Mouse (Mus musculus): Measurements from ENCODE around the gene Ran. TPM values are rescaled to one million over a fixed set of nuclear protein-coding genes. Genes with fewer than 3 reads are reported as not detected.

The Ran gene
- polyA plus RNA-seq, 1 experiment from 2014 or later = 799 TPM

DNA sequence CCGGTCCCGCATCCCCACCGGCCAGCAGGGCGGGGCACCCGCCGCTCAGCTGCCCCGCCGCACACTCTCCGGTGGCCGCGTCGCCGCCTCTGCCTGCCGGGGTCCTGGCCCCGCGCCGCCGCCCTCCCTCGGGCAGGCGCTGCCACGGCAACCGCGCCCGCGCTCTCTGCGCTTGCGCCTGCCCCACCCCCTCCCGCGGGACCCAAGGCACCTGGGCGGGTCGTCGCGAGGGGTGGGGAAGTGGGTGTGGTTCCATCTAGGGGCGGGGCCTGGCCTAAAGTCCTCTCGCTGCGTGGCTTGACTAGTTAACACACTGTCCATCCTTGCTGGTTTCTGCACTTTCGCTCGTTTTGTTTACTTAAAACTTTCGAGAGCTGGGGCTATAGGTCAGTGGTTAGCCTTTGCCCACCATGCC lies 11.4 kb upstream of the Ran start, which contains the start of gene Stx2:
Gene Stx2, minus strand, starts transcription at position 163 of the 415 bp plus-strand sequence.
- WGBS = under 1% methylated on average over 38 of the region's 39 CpGs
- ATAC-seq (ENCODE audit: low FRiP score) = peak; percentile 93

DNA sequence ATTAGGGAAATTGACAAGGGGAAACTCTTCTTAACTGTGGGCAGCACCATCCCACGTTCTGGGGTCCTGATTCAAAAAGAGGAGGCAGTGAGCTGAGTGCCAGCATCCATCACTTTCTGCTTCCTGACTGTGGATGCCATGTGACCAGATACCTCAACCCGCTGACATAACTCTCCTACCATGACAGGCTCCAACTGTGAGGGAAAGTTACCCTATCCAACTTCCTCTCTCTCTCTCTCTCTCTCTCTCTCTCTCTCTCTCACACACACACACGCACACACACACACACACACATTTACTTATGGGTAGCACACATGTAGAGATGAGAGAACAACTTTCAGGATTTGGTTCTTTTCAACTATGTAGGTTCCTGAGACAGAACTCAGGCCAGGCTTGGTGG lies 10.3 kb upstream of the Ran start:
- WGBS = 89% methylated on average over 3 of the region's 3 CpGs
- ATAC-seq (ENCODE audit: low FRiP score) (no peak), DNase-seq (ENCODE audit: low spot score) (no peak)
- Histone ChIP-seq H3K9ac (ENCODE audit: low read depth, low read length) (no peak overlapping the region), H3K27me3 (ENCODE audit: control insufficient read depth, insufficient read depth, low read length) (no peaks in the 10 kb centered on the region), H3K27ac (ENCODE audit: low read depth, low read length) (no peak overlapping the region), H3K4me3 (ENCODE audit: low read depth, low read length) (no peak overlapping the region), H3K4me1 (replicated peaks; ENCODE audit: control insufficient read depth, insufficient read depth, low read length) (no peaks in the 10 kb centered on the region), H3K4me2 (replicated peaks; ENCODE audit: low read depth, low read length) (no peak overlapping the region), H3K9me3 (ENCODE audit: control insufficient read depth, low read length) (no peaks in the 10 kb centered on the region), H3K36me3 (ENCODE audit: control insufficient read depth, insufficient read depth, low read length) (no peaks in the 10 kb centered on the region)

More for the DNA sequence above, 11.4 kb upstream of the Ran start, which contains the start of gene Stx2:
- H3K4me2 ChIP-seq (replicated peaks; ENCODE audit: low read depth, low read length) = peak within 1 kb of the TSS; percentile 69
- H3K4me1 ChIP-seq (replicated peaks; ENCODE audit: control insufficient read depth, insufficient read depth, low read length) = no peaks in the 10 kb centered on the region
- DNase-seq (ENCODE audit: low spot score) = peak; percentile 92
- H3K36me3 ChIP-seq (ENCODE audit: control insufficient read depth, insufficient read depth, low read length) = no peaks in the 10 kb centered on the region
- peak within 1 kb of the TSS; percentile 49 for H3K4me3 ChIP-seq (ENCODE audit: low read depth, low read length)
- H3K9ac ChIP-seq (ENCODE audit: low read depth, low read length) = peak within 1 kb of the TSS; percentile 67
- H3K27ac ChIP-seq (ENCODE audit: low read depth, low read length) = no peak within 1 kb of the TSS
- no peaks in the 10 kb centered on the region for H3K27me3 ChIP-seq (ENCODE audit: control insufficient read depth, insufficient read depth, low read length)
- no peaks in the 10 kb centered on the region for H3K9me3 ChIP-seq (ENCODE audit: control insufficient read depth, low read length)

DNA sequence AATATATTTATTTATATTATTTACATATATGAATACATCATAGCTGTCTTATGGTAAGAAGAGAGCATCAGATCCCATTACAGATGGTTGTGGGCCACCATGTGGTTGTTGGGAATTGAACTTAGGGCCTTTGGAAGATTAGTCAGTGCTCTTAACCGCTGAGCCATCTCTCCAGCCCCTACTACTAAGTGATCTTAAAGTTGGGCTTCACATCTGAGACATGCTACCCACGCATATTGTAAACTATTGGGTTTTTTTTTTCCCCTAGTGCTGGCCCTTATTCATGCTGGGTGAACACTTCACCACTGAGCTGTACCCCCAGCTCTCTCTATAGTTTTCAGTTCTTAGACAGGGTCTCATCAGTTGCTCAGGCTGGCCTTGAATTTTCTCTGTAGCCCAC lies 8.9 kb upstream of the Ran start:
- no peak overlapping the region for H3K4me3 ChIP-seq (ENCODE audit: low read depth, low read length)
- ATAC-seq (ENCODE audit: low FRiP score) (no peak), DNase-seq (ENCODE audit: low spot score) (no peak)
- no peaks in the 10 kb centered on the region for H3K27me3 ChIP-seq (ENCODE audit: control insufficient read depth, insufficient read depth, low read length)
- no peaks in the 10 kb centered on the region for H3K9me3 ChIP-seq (ENCODE audit: control insufficient read depth, low read length)
- 77% methylated on average over 2 of the region's 2 CpGs for WGBS
- H3K27ac ChIP-seq (ENCODE audit: low read depth, low read length) = no peak overlapping the region
- no peaks in the 10 kb centered on the region for H3K36me3 ChIP-seq (ENCODE audit: control insufficient read depth, insufficient read depth, low read length)
- no peak overlapping the region for H3K9ac ChIP-seq (ENCODE audit: low read depth, low read length)
- H3K4me1 ChIP-seq (replicated peaks; ENCODE audit: control insufficient read depth, insufficient read depth, low read length) = no peaks in the 10 kb centered on the region
- no peak overlapping the region for H3K4me2 ChIP-seq (replicated peaks; ENCODE audit: low read depth, low read length)

DNA sequence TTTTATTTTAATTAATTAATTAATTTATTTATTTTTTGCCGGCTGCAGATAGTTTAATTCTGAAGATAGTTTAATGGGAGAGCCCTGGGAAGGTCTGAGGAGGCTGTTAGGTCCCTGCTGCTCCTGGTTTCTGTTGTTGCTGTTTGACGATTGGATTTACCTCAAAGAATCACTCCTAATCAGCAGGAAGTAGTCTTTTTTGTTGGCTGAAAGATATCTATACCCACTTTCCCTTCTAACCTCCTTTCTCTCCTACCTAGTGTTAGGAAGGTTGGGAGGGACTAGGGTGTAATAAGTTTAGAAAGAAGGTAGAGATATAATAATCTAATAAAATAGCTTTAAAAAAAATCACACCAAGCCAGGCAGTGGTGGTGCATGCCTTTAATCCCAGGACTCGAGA lies 4.8 kb upstream of the Ran start:
- no peak overlapping the region for H3K4me3 ChIP-seq (ENCODE audit: low read depth, low read length)
- H3K4me2 ChIP-seq (replicated peaks; ENCODE audit: low read depth, low read length) = no peak overlapping the region
- H3K27ac ChIP-seq (ENCODE audit: low read depth, low read length) = no peak overlapping the region
- H3K4me1 ChIP-seq (replicated peaks; ENCODE audit: control insufficient read depth, insufficient read depth, low read length) = no peaks in the 10 kb centered on the region
- WGBS = 84% methylated on average over 3 of the region's 3 CpGs
- ATAC-seq (ENCODE audit: low FRiP score) = no peak
- H3K36me3 ChIP-seq (ENCODE audit: control insufficient read depth, insufficient read depth, low read length) = no peaks in the 10 kb centered on the region
- H3K9me3 ChIP-seq (ENCODE audit: control insufficient read depth, low read length) = no peaks in the 10 kb centered on the region
- DNase-seq (ENCODE audit: low spot score) = no peak
- H3K9ac ChIP-seq (ENCODE audit: low read depth, low read length) = no peak overlapping the region
- no peaks in the 10 kb centered on the region for H3K27me3 ChIP-seq (ENCODE audit: control insufficient read depth, insufficient read depth, low read length)

DNA sequence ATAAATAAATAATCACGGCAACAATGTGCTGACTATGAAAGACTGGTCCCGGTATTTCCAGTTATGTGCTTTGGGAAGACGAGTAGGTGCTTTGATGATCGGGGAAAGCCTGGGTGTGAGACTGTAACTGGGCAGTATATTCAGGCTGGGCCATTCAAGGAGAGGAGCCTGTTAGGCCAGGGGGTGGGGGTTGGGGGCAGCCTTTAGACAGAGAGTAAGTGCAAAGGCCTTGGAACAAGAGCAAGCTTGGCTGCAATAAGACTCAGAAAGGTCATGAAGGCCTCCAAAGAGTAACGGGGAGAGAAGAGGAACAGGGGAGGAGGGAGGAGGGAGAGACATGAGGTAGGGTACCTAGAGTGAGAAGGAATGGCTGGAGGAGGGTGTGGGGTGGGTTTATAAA lies 4.3 kb upstream of the Ran start:
- Histone ChIP-seq H3K9me3 (ENCODE audit: control insufficient read depth, low read length) (no peaks in the 10 kb centered on the region), H3K9ac (ENCODE audit: low read depth, low read length) (no peak overlapping the region), H3K27ac (ENCODE audit: low read depth, low read length) (no peak overlapping the region), H3K4me1 (replicated peaks; ENCODE audit: control insufficient read depth, insufficient read depth, low read length) (no peaks in the 10 kb centered on the region), H3K27me3 (ENCODE audit: control insufficient read depth, insufficient read depth, low read length) (no peaks in the 10 kb centered on the region), H3K36me3 (ENCODE audit: control insufficient read depth, insufficient read depth, low read length) (no peaks in the 10 kb centered on the region), H3K4me3 (ENCODE audit: low read depth, low read length) (no peak overlapping the region), H3K4me2 (replicated peaks; ENCODE audit: low read depth, low read length) (no peak overlapping the region)
- ATAC-seq (ENCODE audit: low FRiP score) (no peak), DNase-seq (ENCODE audit: low spot score) (no peak)
- WGBS = 87% methylated on average over 5 of the region's 5 CpGs

DNA sequence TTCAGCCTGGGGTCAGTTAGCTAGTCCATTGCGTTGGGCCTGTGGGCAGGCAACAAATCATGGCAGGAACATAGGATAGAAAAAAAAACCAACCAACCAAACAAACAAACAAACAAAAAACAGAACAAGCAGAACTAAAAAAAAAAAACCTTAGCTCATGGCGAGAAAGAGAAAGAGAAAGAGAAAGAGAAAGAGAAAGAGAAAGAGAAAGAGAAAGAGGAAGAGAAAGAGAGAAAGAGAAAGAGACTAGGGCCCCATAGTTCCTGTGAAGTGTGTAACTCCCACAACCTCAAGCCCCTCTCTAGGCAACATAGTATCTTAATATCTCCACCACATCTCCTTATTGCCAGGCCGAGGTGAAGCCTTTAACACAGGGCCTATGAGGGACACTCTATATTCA lies 3.5 kb upstream of the Ran start:
- no peak overlapping the region for H3K9ac ChIP-seq (ENCODE audit: low read depth, low read length)
- H3K4me1 ChIP-seq (replicated peaks; ENCODE audit: control insufficient read depth, insufficient read depth, low read length) = no peaks in the 10 kb centered on the region
- H3K27me3 ChIP-seq (ENCODE audit: control insufficient read depth, insufficient read depth, low read length) = no peaks in the 10 kb centered on the region
- 85% methylated on average over 3 of the region's 3 CpGs for WGBS
- no peaks in the 10 kb centered on the region for H3K9me3 ChIP-seq (ENCODE audit: control insufficient read depth, low read length)
- no peaks in the 10 kb centered on the region for H3K36me3 ChIP-seq (ENCODE audit: control insufficient read depth, insufficient read depth, low read length)
- no peak overlapping the region for H3K27ac ChIP-seq (ENCODE audit: low read depth, low read length)
- no peak overlapping the region for H3K4me2 ChIP-seq (replicated peaks; ENCODE audit: low read depth, low read length)
- H3K4me3 ChIP-seq (ENCODE audit: low read depth, low read length) = no peak overlapping the region
- no peak for DNase-seq (ENCODE audit: low spot score)
- ATAC-seq (ENCODE audit: low FRiP score) = no peak

DNA sequence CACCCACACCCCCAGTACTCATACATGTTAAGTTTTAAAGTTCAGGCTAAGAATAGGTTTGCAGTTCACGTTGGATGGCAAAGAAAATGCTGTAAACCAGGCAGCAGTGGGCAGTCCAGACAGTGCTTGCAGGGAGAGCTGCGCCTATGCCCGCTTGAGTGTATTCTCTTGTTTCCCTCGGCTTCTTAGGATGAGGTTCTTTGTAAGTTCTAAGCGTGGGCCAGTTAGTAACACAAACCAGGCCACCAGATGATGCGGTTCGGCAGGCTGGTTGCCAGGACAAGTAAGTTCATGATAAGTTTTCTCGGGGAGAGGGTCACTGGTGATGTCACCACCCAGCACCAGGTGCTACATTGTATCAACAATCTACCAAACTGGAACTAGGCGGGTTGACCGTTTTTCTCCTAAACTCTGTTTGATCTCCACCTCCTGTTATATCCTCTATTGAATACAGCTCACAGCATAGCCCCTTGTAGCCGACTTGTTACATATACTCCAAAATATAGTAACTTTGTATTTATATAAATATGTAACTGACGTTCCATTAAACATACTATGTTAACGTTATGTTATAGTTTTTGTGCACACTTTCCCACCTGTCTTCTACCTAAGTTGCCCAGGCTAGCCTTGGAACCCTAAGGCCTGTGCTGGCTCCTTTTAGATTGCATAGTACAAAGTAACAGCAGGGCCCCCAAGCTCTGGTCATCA lies 933 bp upstream of the Ran start:
- Histone ChIP-seq H3K4me2 (replicated peaks; ENCODE audit: low read depth, low read length) (peak overlapping the region; percentile 62), H3K9ac (ENCODE audit: low read depth, low read length) (peak overlapping the region; percentile 89), H3K27me3 (ENCODE audit: control insufficient read depth, insufficient read depth, low read length) (no peaks in the 10 kb centered on the region), H3K9me3 (ENCODE audit: control insufficient read depth, low read length) (no peaks in the 10 kb centered on the region), H3K4me3 (ENCODE audit: low read depth, low read length) (peak overlapping the region; percentile 96), H3K36me3 (ENCODE audit: control insufficient read depth, insufficient read depth, low read length) (no peaks in the 10 kb centered on the region), H3K4me1 (replicated peaks; ENCODE audit: control insufficient read depth, insufficient read depth, low read length) (no peaks in the 10 kb centered on the region), H3K27ac (ENCODE audit: low read depth, low read length) (peak overlapping the region; percentile 99)
- ATAC-seq (ENCODE audit: low FRiP score) (0 out of 2 replicates have a peak, but pooled peaks have one; percentile 6), DNase-seq (ENCODE audit: low spot score) (no peak)
- 86% methylated on average over 13 of the region's 13 CpGs for WGBS

DNA sequence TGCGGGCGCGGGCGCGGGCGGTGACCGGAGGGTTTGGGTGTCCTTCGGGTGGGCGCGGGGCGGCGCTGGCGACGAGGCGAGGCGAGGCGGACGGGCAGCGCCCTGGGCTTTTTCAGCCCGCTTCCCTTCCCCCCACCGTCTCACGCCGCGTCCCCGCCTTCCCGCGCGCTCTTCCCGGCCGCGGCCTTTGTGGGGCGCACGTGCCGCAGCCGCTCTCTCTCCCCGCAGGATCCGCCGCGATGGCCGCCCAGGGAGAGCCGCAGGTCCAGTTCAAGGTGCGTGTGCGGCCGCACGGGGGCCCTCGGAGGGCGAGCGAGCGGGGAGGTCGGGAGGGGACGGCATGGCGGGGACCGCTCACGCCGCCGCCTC lies 415 bp downstream of the Ran start:
- peak; percentile 84 for DNase-seq (ENCODE audit: low spot score)
- H3K27ac ChIP-seq (ENCODE audit: low read depth, low read length) = peak overlapping the region; percentile 99
- under 1% methylated on average over 36 of the region's 56 CpGs for WGBS

DNA sequence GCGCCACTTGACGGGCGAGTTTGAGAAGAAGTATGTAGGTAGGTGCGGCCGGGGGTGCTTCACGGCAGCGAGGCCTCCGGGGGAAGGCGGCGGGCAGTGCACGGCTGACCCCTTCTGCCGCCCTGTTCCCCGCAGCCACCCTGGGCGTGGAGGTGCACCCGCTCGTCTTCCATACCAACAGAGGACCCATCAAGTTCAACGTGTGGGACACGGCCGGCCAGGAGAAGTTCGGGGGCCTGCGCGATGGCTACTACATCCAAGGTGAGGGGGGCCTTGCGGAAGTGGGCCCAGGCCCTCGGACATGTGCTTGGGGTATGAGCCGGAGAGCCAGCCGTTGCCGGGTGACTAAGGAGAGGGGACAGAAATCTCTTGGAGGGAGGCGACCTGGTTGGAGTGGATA lies 862 bp downstream of the Ran start:
- ATAC-seq (ENCODE audit: low FRiP score) = peak; percentile 10; the same call in 1 of the 2 replicates
- H3K4me3 ChIP-seq (ENCODE audit: low read depth, low read length) = peak overlapping the region; percentile 96
- H3K4me2 ChIP-seq (replicated peaks; ENCODE audit: low read depth, low read length) = peak overlapping the region; percentile 56
- H3K4me1 ChIP-seq (replicated peaks; ENCODE audit: control insufficient read depth, insufficient read depth, low read length) = no peaks in the 10 kb centered on the region
- no peaks in the 10 kb centered on the region for H3K9me3 ChIP-seq (ENCODE audit: control insufficient read depth, low read length)
- peak overlapping the region; percentile 99 for H3K27ac ChIP-seq (ENCODE audit: low read depth, low read length)
- H3K27me3 ChIP-seq (ENCODE audit: control insufficient read depth, insufficient read depth, low read length) = no peaks in the 10 kb centered on the region
- peak overlapping the region; percentile 98 for H3K9ac ChIP-seq (ENCODE audit: low read depth, low read length)
- 6% methylated on average over 28 of the region's 28 CpGs for WGBS
- DNase-seq (ENCODE audit: low spot score) = peak; percentile 48
- H3K36me3 ChIP-seq (ENCODE audit: control insufficient read depth, insufficient read depth, low read length) = no peaks in the 10 kb centered on the region

More for the DNA sequence above, 415 bp downstream of the Ran start:
- Histone ChIP-seq H3K27me3 (ENCODE audit: control insufficient read depth, insufficient read depth, low read length) (no peaks in the 10 kb centered on the region), H3K36me3 (ENCODE audit: control insufficient read depth, insufficient read depth, low read length) (no peaks in the 10 kb centered on the region), H3K4me3 (ENCODE audit: low read depth, low read length) (peak overlapping the region; percentile 96), H3K4me1 (replicated peaks; ENCODE audit: control insufficient read depth, insufficient read depth, low read length) (no peaks in the 10 kb centered on the region), H3K9ac (ENCODE audit: low read depth, low read length) (peak overlapping the region; percentile 98), H3K9me3 (ENCODE audit: control insufficient read depth, low read length) (no peaks in the 10 kb centered on the region), H3K4me2 (replicated peaks; ENCODE audit: low read depth, low read length) (peak overlapping the region; percentile 56)
- ATAC-seq (ENCODE audit: low FRiP score) = peak; percentile 73
